Mouse (Mus musculus): ENCODE data around the gene Atad1. TPM values are rescaled to one million over a fixed set of nuclear protein-coding genes. Genes with fewer than 3 reads are reported as not detected.

The Atad1 gene
- total and polyA plus RNA-seq, 2 experiments from 2014 or later, result 89.3 to 108 TPM

GRCm38 (mm10) chr19:32659346-32659745 lies 80.2 kb downstream of the Atad1 start:
- TF ChIP-seq CTCF (IDR thresholded peaks at IDR 0.05), result no peak
- Histone ChIP-seq H3K9ac (replicated peaks; ENCODE audit: low read length, poor library complexity, severe bottlenecking) (no peak overlapping the region), H3K4me1 (ENCODE audit: insufficient read depth, low read length) (no peaks in the 10 kb centered on the region), H3K4me2 (ENCODE audit: low read depth, low read length, poor library complexity, severe bottlenecking) (no peak overlapping the region), H3K4me3 (ENCODE audit: low read depth, low read length) (no peak overlapping the region), H3K9me3 (ENCODE audit: low read length) (no peaks in the 10 kb centered on the region), H3K27me3 (ENCODE audit: insufficient read depth, low read length) (no peaks in the 10 kb centered on the region), H3K27ac (ENCODE audit: low read depth, low read length) (no peak overlapping the region), H3K36me3 (ENCODE audit: insufficient read depth, low read length) (0 out of 2 replicates have a peak, but pooled peaks cover 3% of the 10 kb centered on the region)
- 82% methylated on average over 5 of the region's 5 CpGs for WGBS
- ATAC-seq (ENCODE audit: low FRiP score), result no peak
- no peak for DNase-seq (ENCODE audit: low spot score)

DNA sequence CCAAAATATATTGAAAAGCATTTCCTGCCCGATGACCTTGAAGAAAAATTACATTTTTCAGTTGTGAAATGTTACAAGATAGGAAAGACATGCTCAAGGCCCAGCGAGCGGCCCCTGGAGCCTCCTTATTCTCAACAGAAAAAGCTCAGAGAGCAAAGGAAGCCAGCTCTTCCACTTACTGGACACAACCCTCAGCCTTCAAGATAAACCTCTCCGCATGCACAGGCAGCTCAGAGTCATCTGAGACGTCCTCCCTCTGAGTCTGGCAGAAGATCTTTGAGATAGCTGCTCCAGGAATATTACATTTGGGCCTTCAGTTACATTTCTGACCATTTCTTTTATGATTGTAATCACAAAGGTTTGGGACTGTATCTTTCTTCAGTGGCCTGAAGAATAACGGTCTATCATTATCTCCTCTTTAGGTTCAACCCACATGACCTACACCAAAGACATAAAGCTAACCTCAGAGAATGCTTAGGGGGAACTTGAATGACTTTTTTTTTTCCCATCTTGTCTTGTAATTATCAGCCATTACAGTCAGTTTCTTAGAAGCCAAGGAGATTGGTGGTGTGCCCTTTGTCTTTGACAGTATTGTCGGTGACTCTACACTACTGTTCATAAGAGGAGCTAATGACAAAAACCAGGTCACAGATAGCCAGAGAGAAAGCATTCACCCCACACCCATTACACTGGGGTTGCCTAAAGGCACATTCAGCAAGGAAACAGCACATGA lies 85.8 kb downstream of the Atad1 start:
- Histone ChIP-seq H3K4me1 (ENCODE audit: insufficient read depth, low read length) (no peaks in the 10 kb centered on the region), H3K27me3 (ENCODE audit: insufficient read depth, low read length) (no peaks in the 10 kb centered on the region; the same call in 1 of the 2 replicates), H3K9me3 (ENCODE audit: low read length) (no peaks in the 10 kb centered on the region), H3K36me3 (ENCODE audit: insufficient read depth, low read length) (no peaks in the 10 kb centered on the region), H3K9ac (replicated peaks; ENCODE audit: low read length, poor library complexity, severe bottlenecking) (no peak overlapping the region), H3K4me2 (ENCODE audit: low read depth, low read length, poor library complexity, severe bottlenecking) (no peak overlapping the region), H3K27ac (ENCODE audit: low read depth, low read length) (no peak overlapping the region), H3K4me3 (ENCODE audit: low read depth, low read length) (no peak overlapping the region)
- DNase-seq (ENCODE audit: low spot score) (no peak), ATAC-seq (ENCODE audit: low FRiP score) (no peak)
- 90% methylated on average over 7 of the region's 7 CpGs for WGBS
- TF ChIP-seq CTCF (IDR thresholded peaks at IDR 0.05), result no peak

GRCm38 (mm10) chr19:32653122-32653521 lies 86.5 kb downstream of the Atad1 start:
- WGBS, result 88% methylated on average over 5 of the region's 5 CpGs
- TF ChIP-seq CTCF (IDR thresholded peaks at IDR 0.05), result no peak
- H3K9me3 ChIP-seq (ENCODE audit: low read length), result no peaks in the 10 kb centered on the region
- no peak overlapping the region for H3K27ac ChIP-seq (ENCODE audit: low read depth, low read length)
- ATAC-seq (ENCODE audit: low FRiP score), result no peak
- no peaks in the 10 kb centered on the region for H3K4me1 ChIP-seq (ENCODE audit: insufficient read depth, low read length)
- no peaks in the 10 kb centered on the region; the same call in 1 of the 2 replicates for H3K27me3 ChIP-seq (ENCODE audit: insufficient read depth, low read length)
- no peak overlapping the region for H3K9ac ChIP-seq (replicated peaks; ENCODE audit: low read length, poor library complexity, severe bottlenecking)
- H3K4me3 ChIP-seq (ENCODE audit: low read depth, low read length), result no peak overlapping the region
- no peaks in the 10 kb centered on the region for H3K36me3 ChIP-seq (ENCODE audit: insufficient read depth, low read length)
- no peak for DNase-seq (ENCODE audit: low spot score)
- no peak overlapping the region for H3K4me2 ChIP-seq (ENCODE audit: low read depth, low read length, poor library complexity, severe bottlenecking)

- Histone ChIP-seq H3K27me3 (ENCODE audit: insufficient read depth, low read length) (no peaks in the 10 kb centered on the region; the same call in 1 of the 2 replicates), H3K9me3 (ENCODE audit: low read length) (no peaks in the 10 kb centered on the region), H3K4me2 (ENCODE audit: low read depth, low read length, poor library complexity, severe bottlenecking) (no peak overlapping the region), H3K9ac (replicated peaks; ENCODE audit: low read length, poor library complexity, severe bottlenecking) (no peak overlapping the region), H3K27ac (ENCODE audit: low read depth, low read length) (no peak overlapping the region), H3K4me3 (ENCODE audit: low read depth, low read length) (no peak overlapping the region), H3K36me3 (ENCODE audit: insufficient read depth, low read length) (no peaks in the 10 kb centered on the region), H3K4me1 (ENCODE audit: insufficient read depth, low read length) (no peaks in the 10 kb centered on the region)
- DNase-seq (ENCODE audit: low spot score) (no peak), ATAC-seq (ENCODE audit: low FRiP score) (no peak)
- no peak for TF ChIP-seq CTCF (IDR thresholded peaks at IDR 0.05)
- WGBS, result 81% methylated on average over 5 of the region's 5 CpGs
Observed at GRCm38 (mm10) chr19:32651046-32651445, 88.5 kb downstream of the Atad1 start.

- Histone ChIP-seq H3K36me3 (ENCODE audit: insufficient read depth, low read length) (no peaks in the 10 kb centered on the region), H3K4me2 (ENCODE audit: low read depth, low read length, poor library complexity, severe bottlenecking) (peak overlapping the region; percentile 28; the same call in 1 of the 2 replicates), H3K9me3 (ENCODE audit: low read length) (no peaks in the 10 kb centered on the region), H3K27ac (ENCODE audit: low read depth, low read length) (no peak overlapping the region), H3K4me3 (ENCODE audit: low read depth, low read length) (no peak overlapping the region), H3K4me1 (ENCODE audit: insufficient read depth, low read length) (no peaks in the 10 kb centered on the region), H3K27me3 (ENCODE audit: insufficient read depth, low read length) (no peaks in the 10 kb centered on the region; the same call in 1 of the 2 replicates), H3K9ac (replicated peaks; ENCODE audit: low read length, poor library complexity, severe bottlenecking) (no peak overlapping the region)
- ATAC-seq (ENCODE audit: low FRiP score), result peak; percentile 31; the same call in 1 of the 2 replicates
- 9% methylated on average over 10 of the region's 10 CpGs for WGBS
- TF ChIP-seq CTCF (IDR thresholded peaks at IDR 0.05), result no peak
- DNase-seq (ENCODE audit: low spot score), result no peak
Observed at GRCm38 (mm10) chr19:32648019-32648571, 91.5 kb downstream of the Atad1 start.

DNA sequence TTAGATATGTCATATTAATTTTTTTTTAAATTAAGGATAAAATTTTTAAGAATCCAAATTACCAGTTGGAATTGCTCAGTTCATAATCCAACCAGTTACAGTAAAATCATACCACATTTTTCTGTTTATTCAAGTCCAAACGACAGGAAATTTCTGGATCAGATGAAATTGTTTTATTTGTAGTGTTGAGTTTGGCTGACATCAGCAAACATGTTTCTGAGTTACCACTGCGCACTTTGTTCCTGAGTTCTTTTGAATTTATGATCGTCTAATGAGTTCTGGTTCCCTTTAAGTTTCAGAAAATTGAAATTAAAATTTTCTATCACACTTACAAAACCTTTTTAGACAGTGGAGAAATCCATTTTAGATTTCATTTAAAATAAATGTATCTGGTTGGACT lies 93.2 kb downstream of the Atad1 start:
- no peaks in the 10 kb centered on the region for H3K36me3 ChIP-seq (ENCODE audit: insufficient read depth, low read length)
- no peak overlapping the region for H3K4me3 ChIP-seq (ENCODE audit: low read depth, low read length)
- no peaks in the 10 kb centered on the region; the same call in 1 of the 2 replicates for H3K27me3 ChIP-seq (ENCODE audit: insufficient read depth, low read length)
- no peak overlapping the region for H3K4me2 ChIP-seq (ENCODE audit: low read depth, low read length, poor library complexity, severe bottlenecking)
- H3K27ac ChIP-seq (ENCODE audit: low read depth, low read length), result no peak overlapping the region
- no peaks in the 10 kb centered on the region for H3K4me1 ChIP-seq (ENCODE audit: insufficient read depth, low read length)
- TF ChIP-seq CTCF (IDR thresholded peaks at IDR 0.05), result no peak
- no peak for ATAC-seq (ENCODE audit: low FRiP score)
- no peaks in the 10 kb centered on the region for H3K9me3 ChIP-seq (ENCODE audit: low read length)
- DNase-seq (ENCODE audit: low spot score), result no peak
- 90% methylated on average over 3 of the region's 3 CpGs for WGBS
- H3K9ac ChIP-seq (replicated peaks; ENCODE audit: low read length, poor library complexity, severe bottlenecking), result no peak overlapping the region

All from midbrain, postnatal 0 days (tissue).